Mouse (Mus musculus): ENCODE results near the gene Ubac2. TPM values are rescaled to one million over a fixed set of nuclear protein-coding genes. Genes with fewer than 3 reads are reported as not detected.
A peak's percentile ranks its signal among the peaks of the same experiment; 100 is the strongest.
"Not testable (repeated sequence)": the region's sequence is repeated elsewhere in the genome, so short reads cannot be mapped to it uniquely, and the experiment has no call there.

The Ubac2 gene
- polyA plus RNA-seq, 1 experiment from 2014 or later: 60.3 TPM

DNA sequence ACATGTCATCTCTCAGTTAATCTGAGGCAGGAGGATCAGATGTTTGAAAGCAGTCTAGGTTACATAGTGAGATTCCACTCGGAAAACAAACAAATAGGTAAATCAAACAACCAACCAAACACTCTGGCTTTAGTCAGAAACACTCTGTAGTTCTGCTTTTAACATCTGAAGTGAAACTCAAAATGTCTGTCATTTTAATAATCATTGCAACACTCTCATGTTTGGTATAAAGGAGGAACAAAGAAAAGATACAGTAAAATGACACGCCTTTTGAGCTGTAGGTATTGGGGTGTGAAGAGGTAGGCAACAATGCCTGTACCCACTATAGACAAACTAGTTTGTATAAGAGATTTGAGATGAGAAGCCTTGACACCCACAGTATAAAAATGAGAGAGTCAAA is 5.2 kb upstream of the Ubac2 start:
- no peak overlapping the region for H3K27ac ChIP-seq
- H3K9ac ChIP-seq: no peak overlapping the region
- peaks cover 3% of the 10 kb centered on the region; the same call in 1 of the 2 replicates for H3K4me1 ChIP-seq
- no peaks in the 10 kb centered on the region for H3K9me3 ChIP-seq
- no peaks in the 10 kb centered on the region for H3K36me3 ChIP-seq
- ATAC-seq (ENCODE audit: low FRiP score, low read depth): no peak
- no peak overlapping the region for H3K4me2 ChIP-seq (replicated peaks)
- 82% methylated on average over 2 of the region's 2 CpGs for WGBS
- H3K27me3 ChIP-seq (replicated peaks): no peaks in the 10 kb centered on the region
- H3K4me3 ChIP-seq: no peak overlapping the region

DNA sequence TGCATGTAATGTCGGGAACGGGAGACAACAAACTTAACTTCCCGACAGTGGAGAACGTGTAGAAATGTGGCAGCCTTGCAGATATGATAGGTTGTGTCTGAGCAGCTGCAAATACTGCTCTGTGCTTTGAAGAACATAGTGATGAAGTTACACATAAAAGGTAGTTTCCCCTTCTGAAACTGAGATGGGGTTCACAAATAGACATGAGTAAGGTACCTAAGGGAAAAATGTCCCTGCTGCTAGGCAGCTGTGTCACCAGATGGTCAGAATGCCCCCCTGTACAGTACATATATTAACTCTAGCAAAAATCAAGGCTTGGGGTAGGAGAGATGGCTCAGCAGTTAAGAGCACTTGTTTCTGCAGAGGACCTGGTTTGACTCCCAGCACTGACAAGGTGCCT is 4.8 kb upstream of the Ubac2 start:
- Histone ChIP-seq H3K9ac (no peak overlapping the region), H3K9me3 (no peaks in the 10 kb centered on the region), H3K36me3 (no peaks in the 10 kb centered on the region), H3K27me3 (replicated peaks) (no peaks in the 10 kb centered on the region), H3K27ac (no peak overlapping the region), H3K4me3 (no peak overlapping the region), H3K4me1 (peaks cover 3% of the 10 kb centered on the region; the same call in 1 of the 2 replicates), H3K4me2 (replicated peaks) (no peak overlapping the region)
- ATAC-seq (ENCODE audit: low FRiP score, low read depth): no peak
- 87% methylated on average over 4 of the region's 4 CpGs for WGBS

DNA sequence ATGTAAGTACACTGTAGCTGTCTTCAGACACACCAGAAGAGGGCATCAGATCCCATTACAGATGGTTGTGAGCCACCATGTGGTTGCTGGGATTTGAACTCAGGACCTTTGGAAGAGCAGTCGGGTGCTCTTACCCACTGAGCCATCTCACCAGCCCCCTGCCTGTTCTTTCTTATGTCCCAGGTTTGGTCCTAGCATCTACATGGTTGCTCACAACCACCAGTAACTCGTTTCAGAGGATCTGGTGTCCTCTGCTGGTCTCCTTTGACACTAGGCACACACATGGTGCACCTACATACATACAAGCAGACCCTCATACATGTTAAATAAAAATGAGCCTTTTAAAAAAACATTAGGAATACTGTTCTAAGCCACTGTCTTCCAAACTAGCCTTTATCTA is 2.2 kb upstream of the Ubac2 start:
- WGBS: 75% methylated on average over 2 of the region's 2 CpGs
- H3K36me3 ChIP-seq; ATAC-seq (ENCODE audit: low FRiP score, low read depth); H3K27ac ChIP-seq; H3K9ac ChIP-seq; H3K4me3 ChIP-seq; H3K27me3 ChIP-seq (replicated peaks); H3K4me2 ChIP-seq (replicated peaks); H3K9me3 ChIP-seq: not testable (repeated sequence)
- H3K4me1 ChIP-seq: peaks cover 17% of the 10 kb centered on the region

DNA sequence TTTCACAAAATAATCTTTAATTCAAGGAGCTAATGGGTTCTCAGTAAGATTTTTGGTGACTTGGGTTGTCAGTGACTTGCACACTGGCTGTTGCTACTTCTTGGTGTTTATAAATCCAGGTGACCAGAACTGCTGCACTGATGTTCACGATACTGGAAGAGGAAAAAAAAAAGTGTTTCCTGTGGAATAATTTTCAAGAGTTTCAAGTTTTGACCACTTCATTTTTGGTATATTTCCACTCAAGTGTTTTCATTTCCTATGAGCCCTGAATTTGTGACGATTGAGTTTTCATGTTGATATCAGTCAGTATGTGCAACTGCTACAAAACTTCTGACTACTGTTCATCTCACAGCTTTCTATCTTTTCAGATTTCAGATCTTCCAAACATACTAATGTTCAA is 1.6 kb upstream of the Ubac2 start:
- WGBS: 96% methylated on average over 2 of the region's 2 CpGs
- Histone ChIP-seq H3K27ac (no peak overlapping the region), H3K27me3 (replicated peaks) (no peaks in the 10 kb centered on the region), H3K4me3 (no peak overlapping the region), H3K9me3 (no peaks in the 10 kb centered on the region), H3K4me2 (replicated peaks) (no peak overlapping the region), H3K4me1 (peaks cover 17% of the 10 kb centered on the region), H3K36me3 (no peaks in the 10 kb centered on the region), H3K9ac (no peak overlapping the region)
- no peak for ATAC-seq (ENCODE audit: low FRiP score, low read depth)

DNA sequence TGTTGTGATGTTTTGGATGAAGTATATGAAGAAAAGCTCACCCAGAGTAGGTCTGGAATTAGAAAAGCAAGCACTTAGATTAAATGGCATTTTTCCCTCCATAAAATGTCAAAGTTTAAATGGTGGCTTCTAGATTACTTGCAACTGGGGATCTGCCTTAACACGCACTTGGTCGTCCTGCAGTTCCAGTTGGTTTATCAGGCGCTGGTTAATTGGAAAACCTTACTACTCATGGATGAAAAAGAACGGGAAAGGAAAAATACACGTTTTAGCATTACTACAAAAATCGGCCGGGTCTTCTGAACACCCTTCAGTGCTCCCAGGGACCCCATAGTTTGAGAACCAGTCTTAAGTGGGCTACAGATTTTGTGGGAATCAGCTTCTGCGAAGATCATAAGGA is 780 bp upstream of the Ubac2 start:
- 0 out of 2 replicates have a peak, but pooled peaks have one; percentile 0 for ATAC-seq (ENCODE audit: low FRiP score, low read depth)

DNA sequence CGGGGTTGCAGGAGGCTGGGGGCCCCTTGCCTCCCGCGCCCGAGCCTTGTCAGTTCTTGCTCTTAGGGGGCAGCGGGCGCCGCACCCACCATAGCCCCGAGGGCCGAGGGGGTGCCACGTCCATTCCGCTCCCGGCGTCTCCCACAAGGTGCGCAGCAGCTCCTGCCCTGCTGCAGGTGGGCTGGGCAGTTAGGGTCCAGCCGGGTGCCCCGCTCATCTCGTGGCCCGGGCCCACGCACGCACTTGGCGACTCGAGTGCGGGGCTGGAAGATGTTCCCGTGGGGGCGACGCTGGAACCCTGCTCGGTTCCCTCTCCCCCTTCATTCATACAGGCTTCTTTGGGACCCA is 413 bp downstream of the Ubac2 start:
- no peak overlapping the region for H3K27ac ChIP-seq

More for the DNA sequence above, 780 bp upstream of the Ubac2 start:
- peaks cover 17% of the 10 kb centered on the region for H3K4me1 ChIP-seq
- H3K9me3 ChIP-seq: no peaks in the 10 kb centered on the region
- H3K27ac ChIP-seq: no peak overlapping the region
- no peaks in the 10 kb centered on the region for H3K36me3 ChIP-seq
- no peaks in the 10 kb centered on the region for H3K27me3 ChIP-seq (replicated peaks)
- peak overlapping the region; percentile 92 for H3K4me3 ChIP-seq
- H3K4me2 ChIP-seq (replicated peaks): peak overlapping the region; percentile 92
- WGBS: 36% methylated on average over 8 of the region's 8 CpGs
- H3K9ac ChIP-seq: peak overlapping the region; percentile 89

DNA sequence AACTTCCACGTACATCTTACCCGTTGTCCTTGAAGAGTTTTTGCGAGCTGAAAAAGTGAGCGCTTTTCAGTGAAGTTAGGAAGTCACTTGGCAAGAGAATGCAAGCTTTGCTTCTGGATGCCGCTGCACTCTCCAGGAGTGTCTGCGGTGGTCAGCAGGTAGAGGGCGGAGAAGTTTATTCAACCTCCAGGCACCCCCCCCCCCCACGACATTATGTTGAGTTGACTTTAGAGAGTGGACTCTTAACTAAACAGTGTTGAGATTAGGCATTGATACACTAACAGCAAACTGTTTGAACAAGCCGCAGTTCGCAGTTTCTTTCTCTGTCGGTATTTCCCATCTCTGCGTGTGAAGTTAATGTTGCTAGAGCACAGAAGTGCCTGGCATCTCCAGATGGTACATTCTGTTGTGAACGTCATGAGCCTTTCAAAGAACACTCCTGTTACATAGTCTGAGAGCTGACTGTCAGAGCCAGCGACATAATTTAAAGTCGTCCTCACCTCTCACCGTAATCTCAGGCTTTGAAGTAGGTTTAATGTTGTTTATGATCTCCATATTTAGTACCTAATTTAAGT is 933 bp downstream of the Ubac2 start:
- no peak for ATAC-seq (ENCODE audit: low FRiP score, low read depth)
- Histone ChIP-seq H3K9me3 (no peaks in the 10 kb centered on the region), H3K4me2 (replicated peaks) (peak overlapping the region; percentile 92), H3K9ac (peak overlapping the region; percentile 89), H3K27ac (no peak overlapping the region), H3K4me1 (peaks cover 17% of the 10 kb centered on the region), H3K36me3 (no peaks in the 10 kb centered on the region), H3K4me3 (peak overlapping the region; percentile 92), H3K27me3 (replicated peaks) (no peaks in the 10 kb centered on the region)
- WGBS: 23% methylated on average over 16 of the region's 16 CpGs

More for the DNA sequence above, 413 bp downstream of the Ubac2 start:
- H3K4me1 ChIP-seq: peaks cover 17% of the 10 kb centered on the region
- H3K9ac ChIP-seq: peak overlapping the region; percentile 89
- H3K4me2 ChIP-seq (replicated peaks): peak overlapping the region; percentile 92
- under 1% methylated on average over 27 of the region's 27 CpGs for WGBS
- no peaks in the 10 kb centered on the region for H3K36me3 ChIP-seq
- no peaks in the 10 kb centered on the region for H3K27me3 ChIP-seq (replicated peaks)
- H3K4me3 ChIP-seq: peak overlapping the region; percentile 92
- H3K9me3 ChIP-seq: no peaks in the 10 kb centered on the region
- ATAC-seq (ENCODE audit: low FRiP score, low read depth): peak; percentile 73; the same call in 1 of the 2 replicates

DNA sequence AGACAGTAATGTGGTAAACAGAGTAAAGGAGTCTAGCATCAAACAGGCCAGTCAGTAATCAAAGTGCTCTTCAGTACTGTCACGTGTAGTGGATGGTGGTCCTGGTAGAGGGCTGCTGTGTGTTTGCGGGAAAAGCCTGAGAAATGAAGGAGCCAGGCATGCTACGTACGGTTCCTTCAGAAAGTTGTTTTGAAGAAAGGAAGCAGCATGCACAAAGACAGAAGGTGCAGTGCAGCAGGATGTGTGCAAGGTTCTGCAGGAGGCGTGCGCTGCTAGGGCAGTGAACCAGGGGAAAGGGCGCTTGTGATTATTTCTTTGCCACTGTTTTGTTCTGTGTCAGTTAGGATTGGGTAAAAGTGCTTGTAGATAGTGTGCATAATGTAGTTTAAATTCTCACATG is 2.8 kb downstream of the Ubac2 start:
- no peak overlapping the region for H3K4me2 ChIP-seq (replicated peaks)
- no peaks in the 10 kb centered on the region for H3K36me3 ChIP-seq
- no peak for ATAC-seq (ENCODE audit: low FRiP score, low read depth)
- WGBS: 90% methylated on average over 7 of the region's 7 CpGs
- H3K4me1 ChIP-seq: peaks cover 17% of the 10 kb centered on the region
- 0 out of 2 replicates have a peak overlapping the region, but pooled peaks have one; percentile 29 for H3K9ac ChIP-seq
- H3K27me3 ChIP-seq (replicated peaks): no peaks in the 10 kb centered on the region
- no peak overlapping the region for H3K27ac ChIP-seq
- H3K9me3 ChIP-seq: no peaks in the 10 kb centered on the region
- no peak overlapping the region for H3K4me3 ChIP-seq

DNA sequence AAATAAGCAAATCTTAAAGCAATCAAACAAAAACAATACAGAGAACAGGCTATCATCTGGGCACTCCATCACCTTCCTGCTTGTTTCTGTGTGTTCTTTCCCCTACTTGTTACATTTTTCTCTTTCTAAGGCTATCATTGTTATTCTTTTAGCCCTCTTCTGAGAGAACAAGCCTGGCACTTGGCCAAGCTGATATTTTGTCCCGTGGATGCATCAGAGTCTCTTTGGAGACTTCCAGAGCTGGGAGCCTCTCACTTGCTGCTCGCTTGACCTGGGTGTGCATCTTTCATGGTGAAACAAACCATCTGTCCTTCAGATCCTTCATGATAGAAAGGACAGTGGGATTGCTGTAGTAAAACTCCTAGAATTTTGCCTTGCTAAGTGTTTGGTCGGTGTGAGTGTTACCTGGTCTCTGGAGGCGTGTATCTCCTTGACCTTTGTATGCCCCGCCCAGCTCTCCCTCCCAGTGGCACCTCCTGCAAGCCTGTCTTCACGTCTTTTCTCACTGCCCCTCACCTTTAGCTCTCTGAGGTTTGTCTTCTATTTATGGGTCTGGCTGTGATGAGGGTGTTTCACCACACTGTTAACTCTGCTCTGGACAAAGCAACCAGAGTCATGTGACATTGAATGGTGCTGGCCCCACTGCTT is 5.9 kb downstream of the Ubac2 start:
- WGBS: 81% methylated on average over 6 of the region's 6 CpGs
- H3K27me3 ChIP-seq (replicated peaks): no peaks in the 10 kb centered on the region
- H3K27ac ChIP-seq: no peak overlapping the region
- no peak overlapping the region for H3K9ac ChIP-seq
- ATAC-seq (ENCODE audit: low FRiP score, low read depth): no peak
- no peak overlapping the region for H3K4me2 ChIP-seq (replicated peaks)
- H3K36me3 ChIP-seq: no peaks in the 10 kb centered on the region
- peaks cover 10% of the 10 kb centered on the region for H3K4me1 ChIP-seq
- no peak overlapping the region for H3K4me3 ChIP-seq
- H3K9me3 ChIP-seq: no peaks in the 10 kb centered on the region

DNA sequence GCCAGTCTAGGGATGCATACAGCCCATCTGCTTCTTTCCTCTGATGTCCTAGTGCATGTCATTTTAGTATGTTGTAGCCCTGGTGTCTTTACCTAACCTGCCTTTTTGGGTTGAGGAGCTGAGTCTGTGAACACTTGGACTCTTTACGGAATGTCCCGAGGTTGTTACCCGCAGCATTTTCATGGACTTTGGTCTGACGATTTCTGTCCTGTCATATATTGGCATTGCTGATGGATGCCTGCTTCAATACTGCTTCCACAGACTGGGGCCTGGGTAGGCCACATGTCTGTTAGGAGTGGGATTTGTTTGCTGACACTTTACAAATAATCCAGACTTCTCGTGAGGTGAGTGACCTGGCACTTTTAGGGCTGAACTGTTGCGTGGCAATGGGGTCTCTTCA is 15.3 kb downstream of the Ubac2 start:
- no peaks in the 10 kb centered on the region for H3K27me3 ChIP-seq (replicated peaks)
- H3K36me3 ChIP-seq: peaks cover 6% of the 10 kb centered on the region; the same call in 1 of the 2 replicates
- H3K27ac ChIP-seq: no peak overlapping the region
- no peak overlapping the region for H3K4me3 ChIP-seq
- no peaks in the 10 kb centered on the region for H3K4me1 ChIP-seq
- no peak overlapping the region for H3K4me2 ChIP-seq (replicated peaks)
- WGBS: 86% methylated on average over 6 of the region's 6 CpGs
- no peaks in the 10 kb centered on the region for H3K9me3 ChIP-seq
- H3K9ac ChIP-seq: no peak overlapping the region
- ATAC-seq (ENCODE audit: low FRiP score, low read depth): no peak

DNA sequence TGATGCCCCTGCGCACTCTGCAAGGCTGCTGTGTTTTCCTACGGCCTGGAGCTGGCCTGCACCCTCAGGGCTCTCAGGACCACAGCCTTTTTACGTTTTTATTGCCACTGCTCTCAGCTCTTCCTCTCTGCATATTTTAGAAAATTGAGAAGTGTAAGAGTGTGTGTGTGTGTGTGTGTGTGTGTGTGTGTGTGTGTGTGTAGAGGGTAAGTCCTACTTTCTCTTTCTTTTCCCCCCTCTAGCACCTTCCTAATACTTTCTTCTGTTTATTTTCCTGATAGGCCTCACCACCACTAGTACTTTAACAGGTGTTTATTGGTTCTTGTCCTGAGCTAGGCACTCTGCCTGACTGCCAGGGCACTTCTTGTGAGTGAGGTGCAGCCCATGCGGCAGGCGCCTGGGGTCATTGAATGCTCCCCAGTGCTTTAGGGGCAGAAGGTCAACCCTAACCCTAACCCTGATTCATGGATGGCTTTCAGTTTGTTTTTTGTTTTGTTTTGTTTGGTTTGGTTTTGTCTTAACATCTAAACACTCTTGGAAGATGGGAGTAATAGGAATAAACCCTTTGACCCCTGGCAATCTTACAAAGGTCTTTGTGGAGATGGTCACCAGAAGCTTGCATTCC is 16.2 kb downstream of the Ubac2 start:
- H3K4me1 ChIP-seq: no peaks in the 10 kb centered on the region

DNA sequence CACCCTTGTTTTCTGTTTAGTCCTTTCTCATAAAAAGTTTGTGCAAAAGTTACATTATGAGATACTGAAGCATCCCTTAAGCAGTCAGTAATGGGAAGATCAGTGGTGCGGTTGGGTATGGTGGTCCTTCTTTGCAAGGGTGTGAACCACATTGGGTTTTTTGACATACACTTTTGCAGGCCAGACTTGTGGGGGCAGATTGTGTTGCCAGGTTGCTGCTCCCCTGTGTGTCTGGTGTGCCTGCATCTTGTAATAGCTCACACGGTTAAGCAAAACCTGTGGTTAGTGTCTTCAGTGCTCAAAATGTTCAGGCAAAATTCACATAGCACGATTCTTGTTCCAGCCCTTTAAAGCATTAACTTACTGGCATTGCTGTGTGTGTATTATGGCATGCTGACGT is 16.9 kb downstream of the Ubac2 start:
- H3K9ac ChIP-seq: no peak overlapping the region
- peaks cover 5% of the 10 kb centered on the region; the same call in 1 of the 2 replicates for H3K36me3 ChIP-seq
- no peaks in the 10 kb centered on the region for H3K27me3 ChIP-seq (replicated peaks)
- no peaks in the 10 kb centered on the region for H3K9me3 ChIP-seq
- no peak overlapping the region for H3K27ac ChIP-seq
- H3K4me3 ChIP-seq: no peak overlapping the region
- WGBS: 96% methylated on average over 4 of the region's 4 CpGs
- ATAC-seq (ENCODE audit: low FRiP score, low read depth): no peak
- no peak overlapping the region for H3K4me2 ChIP-seq (replicated peaks)
- H3K4me1 ChIP-seq: no peaks in the 10 kb centered on the region

More for the DNA sequence above, 16.2 kb downstream of the Ubac2 start:
- H3K27ac ChIP-seq: no peak overlapping the region
- ATAC-seq (ENCODE audit: low FRiP score, low read depth): no peak
- no peak overlapping the region for H3K4me3 ChIP-seq
- H3K4me2 ChIP-seq (replicated peaks): no peak overlapping the region
- peaks cover 6% of the 10 kb centered on the region; the same call in 1 of the 2 replicates for H3K36me3 ChIP-seq
- no peaks in the 10 kb centered on the region for H3K27me3 ChIP-seq (replicated peaks)
- H3K9ac ChIP-seq: no peak overlapping the region
- H3K9me3 ChIP-seq: no peaks in the 10 kb centered on the region
- 49% methylated on average over 5 of the region's 5 CpGs for WGBS
